Mouse (Mus musculus): ENCODE data around the gene Mtnr1a. TPM values are rescaled to one million over a fixed set of nuclear protein-coding genes. Genes with fewer than 3 reads are reported as not detected.
A peak's percentile ranks its signal among the peaks of the same experiment; 100 is the strongest.

Gene Mtnr1a
- polyA plus RNA-seq, 1 experiment from 2014 or later: not detected

GRCm38 (mm10) chr8:45117588-45117987, 48.7 kb downstream of the Mtnr1a start:
- ATAC-seq (no peak), DNase-seq (ENCODE audit: low spot score) (no peak)
- 79% methylated on average over 3 of the region's 3 CpGs for WGBS
- Histone ChIP-seq H3K4me1 (ENCODE audit: insufficient read depth, low read depth, low read length) (no peaks in the 10 kb centered on the region), H3K9ac (replicated peaks; ENCODE audit: low read depth) (no peak overlapping the region), H3K4me3 (ENCODE audit: low read depth, low read length) (no peak overlapping the region), H3K27me3 (replicated peaks; ENCODE audit: insufficient read depth, low read length) (no peaks in the 10 kb centered on the region), H3K27ac (ENCODE audit: low read length) (no peak overlapping the region), H3K36me3 (ENCODE audit: insufficient read depth, low read length) (no peaks in the 10 kb centered on the region), H3K4me2 (replicated peaks; ENCODE audit: low read depth, low read length) (no peak overlapping the region), H3K9me3 (ENCODE audit: low read length) (no peaks in the 10 kb centered on the region)
- no peak for TF ChIP-seq EP300 (IDR thresholded peaks at IDR 0.05)
- TF ChIP-seq CTCF (IDR thresholded peaks at IDR 0.05): no peak

- no peak for TF ChIP-seq CTCF (IDR thresholded peaks at IDR 0.05)
- no peak for TF ChIP-seq EP300 (IDR thresholded peaks at IDR 0.05)
- DNase-seq (ENCODE audit: low spot score) (peak; percentile 15), ATAC-seq (no peak)
- no peak overlapping the region for H3K9ac ChIP-seq (replicated peaks; ENCODE audit: low read depth)
- no peak overlapping the region for H3K4me2 ChIP-seq (replicated peaks; ENCODE audit: low read depth, low read length)
- 69% methylated on average over 5 of the region's 5 CpGs for WGBS
- no peaks in the 10 kb centered on the region for H3K9me3 ChIP-seq (ENCODE audit: low read length)
- no peak overlapping the region for H3K27ac ChIP-seq (ENCODE audit: low read length)
- no peaks in the 10 kb centered on the region for H3K4me1 ChIP-seq (ENCODE audit: insufficient read depth, low read depth, low read length)
- H3K27me3 ChIP-seq (replicated peaks; ENCODE audit: insufficient read depth, low read length): no peaks in the 10 kb centered on the region
- no peak overlapping the region for H3K4me3 ChIP-seq (ENCODE audit: low read depth, low read length)
- H3K36me3 ChIP-seq (ENCODE audit: insufficient read depth, low read length): no peaks in the 10 kb centered on the region
Measured at GRCm38 (mm10) chr8:45125680-45126079, 56.7 kb downstream of the Mtnr1a start.

Other genes with a start within 250 kb of the Mtnr1a start
- 7.2 and 7.3 TPM in 2 replicates for gene Fat1, start 133.7 kb upstream of the Mtnr1a start, polyA plus RNA-seq (2015; fragmentation: Nextera tagmentation; extraction: Ambion mirVana)
- not detected in 2 replicates for gene F11, start 192.9 kb downstream of the Mtnr1a start, polyA plus RNA-seq (2015; fragmentation: Nextera tagmentation; extraction: Ambion mirVana)
- gene Klkb1, start 225.7 kb downstream of the Mtnr1a start, polyA plus RNA-seq (2015; fragmentation: Nextera tagmentation; extraction: Ambion mirVana): 0.15 and 0.25 TPM in 2 replicates
- gene Gm45753, start 239.3 kb downstream of the Mtnr1a start, polyA plus RNA-seq (2015; fragmentation: Nextera tagmentation; extraction: Ambion mirVana): 0.05 and 0.12 TPM in 2 replicates